Mouse (Mus musculus) ES-E14 (cell line): ENCODE results near the gene Scaf8. TPM values are rescaled to one million over a fixed set of nuclear protein-coding genes. Genes with fewer than 3 reads are reported as not detected.
A peak's percentile ranks its signal among the peaks of the same experiment; 100 is the strongest.
"Not testable (repeated sequence)": the region's sequence is repeated elsewhere in the genome, so short reads cannot be mapped to it uniquely, and the experiment has no call there.

ENCODE experiments used
- DNase-seq: peaks from one replicate; pipeline ENCODE4 v3.0.0-alpha.2; 2013; ENCODE audit warnings: low read depth, low spot score
- H3K27ac ChIP-seq: 2 replicates; pipeline ENCODE4 v1.5.1; 2012; ENCODE audit warnings: low read depth, mild to moderate bottlenecking, low read length, moderate library complexity, mixed read lengths; ENCODE audit not compliant: poor library complexity, insufficient read depth, severe bottlenecking
- H3K36me3 ChIP-seq: 2 replicates; pipeline ENCODE4 v1.6.1; 2012; ENCODE audit warnings: mild to moderate bottlenecking, low read length, moderate library complexity, mixed read lengths; ENCODE audit not compliant: control insufficient read depth, poor library complexity, insufficient read depth, severe bottlenecking
- H3K4me1 ChIP-seq, 2 experiments: fragments of 150-350 bp in 1 of 2; sonication (generic) in 1 of 2; 2 replicates each; pipeline ENCODE4 v1.6.1; 2012; ENCODE audit warnings: low read length in 2 of 2, mild to moderate bottlenecking in 1 of 2, mixed read lengths in 1 of 2; ENCODE audit not compliant: control insufficient read depth in 2 of 2, insufficient read depth in 2 of 2, poor library complexity in 1 of 2
- H3K4me3 ChIP-seq, 2 experiments: fragments of 150-350 bp in 1 of 2; sonication (generic) in 1 of 2; 2 replicates each; pipeline ENCODE4 v1.5.1; 2012; ENCODE audit warnings: low read length in 2 of 2, low read depth in 1 of 2, mild to moderate bottlenecking in 1 of 2, mixed read lengths in 1 of 2; ENCODE audit not compliant: insufficient read depth in 1 of 2, poor library complexity in 1 of 2, severe bottlenecking in 1 of 2
- H3K9ac ChIP-seq: 2 replicates; pipeline ENCODE4 v1.6.1; 2012; ENCODE audit warnings: low read depth, mild to moderate bottlenecking, low read length, mixed read lengths; ENCODE audit not compliant: poor library complexity, insufficient read depth, severe bottlenecking
- H3K9me3 ChIP-seq: fragments of 150-350 bp; sonication (generic); 2 replicates; pipeline ENCODE4 v1.6.1; 2012; ENCODE audit warnings: low read depth, mild to moderate bottlenecking, low read length; ENCODE audit not compliant: control insufficient read depth, insufficient read depth
- CHD2 ChIP-seq: IDR thresholded peaks from 2 replicates; pipeline ENCODE4 v1.6.1; 2014; ENCODE audit warnings: mild to moderate bottlenecking, low read depth, low read length, inconsistent platforms
- HCFC1 ChIP-seq: IDR thresholded peaks from 2 replicates; pipeline ENCODE4 v1.6.1; 2012; ENCODE audit warnings: low read length, inconsistent platforms, borderline replicate concordance; ENCODE audit not compliant: insufficient read depth
- MAFK ChIP-seq: IDR thresholded peaks from 2 replicates; pipeline ENCODE4 v1.6.1; 2014; ENCODE audit warnings: mild to moderate bottlenecking, low read depth, low read length, inconsistent platforms; ENCODE audit not compliant: insufficient read depth
- ZC3H11A ChIP-seq: IDR thresholded peaks from 2 replicates; pipeline ENCODE4 v1.6.1; 2012; ENCODE audit warnings: low read depth, mild to moderate bottlenecking, inconsistent platforms, low read length, borderline replicate concordance
- ZNF384 ChIP-seq: IDR thresholded peaks from 2 replicates; pipeline ENCODE4 v1.6.1; 2012; ENCODE audit warnings: low read depth, low read length, inconsistent platforms
- in situ Hi-C, 2 experiments: fragments of 600-800 bp; cut with MboI; formaldehyde crosslinking; loops; one replicate each; pipeline ENCODE4 v1.15.1; 2025; ENCODE audit warnings: low sequenced_read_pairs in 2 of 2, inconsistent platforms in 1 of 2; ENCODE audit not compliant: unreplicated experiment in 2 of 2
- total RNA-seq: library from RNA; depleted of rRNA; stranded (reverse); fragments of 300-350 nt; gene quantifications from 2 replicates; pipeline ENCODE4 v1.2.3, GENCODE M21; 2012

Scaf8 gene
- total RNA-seq, 1 experiment, result 57.1 TPM

DNA sequence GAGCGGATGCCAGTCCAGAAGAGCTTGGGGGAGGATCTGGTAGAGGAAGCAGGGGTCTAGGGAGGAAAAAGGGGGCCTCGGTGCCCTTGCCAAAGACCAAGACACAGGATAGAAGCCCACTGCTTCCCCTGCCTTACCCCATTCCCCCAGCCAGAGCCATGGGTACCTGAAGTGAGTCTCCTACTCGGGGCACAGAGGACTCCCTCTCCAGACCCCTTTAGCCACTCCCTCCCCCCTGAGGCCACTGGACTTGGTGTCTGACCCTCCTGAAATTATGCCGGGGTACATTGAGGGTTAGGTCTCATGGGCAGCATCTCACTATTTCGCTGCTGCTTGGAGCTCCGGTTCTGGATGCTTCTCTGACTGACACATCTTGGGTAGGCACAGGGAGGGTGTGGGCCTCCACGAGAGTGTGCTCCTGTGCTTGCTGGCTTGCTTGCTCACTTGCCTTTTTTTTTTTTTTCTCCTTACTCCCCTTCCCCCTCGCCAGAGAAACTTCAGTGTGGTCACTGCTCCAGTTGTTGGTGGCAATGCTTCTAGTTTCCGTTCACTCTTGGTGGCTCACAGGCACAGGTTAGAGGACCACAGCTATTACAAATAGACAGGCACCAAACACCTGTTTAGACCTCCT, 32.5 kb upstream of the Scaf8 start:
- H3K4me1 ChIP-seq, H3K36me3 ChIP-seq, in situ Hi-C loops, DNase-seq, H3K9ac ChIP-seq, H3K27ac ChIP-seq, H3K9me3 ChIP-seq, H3K4me3 ChIP-seq: not testable (repeated sequence)

DNA sequence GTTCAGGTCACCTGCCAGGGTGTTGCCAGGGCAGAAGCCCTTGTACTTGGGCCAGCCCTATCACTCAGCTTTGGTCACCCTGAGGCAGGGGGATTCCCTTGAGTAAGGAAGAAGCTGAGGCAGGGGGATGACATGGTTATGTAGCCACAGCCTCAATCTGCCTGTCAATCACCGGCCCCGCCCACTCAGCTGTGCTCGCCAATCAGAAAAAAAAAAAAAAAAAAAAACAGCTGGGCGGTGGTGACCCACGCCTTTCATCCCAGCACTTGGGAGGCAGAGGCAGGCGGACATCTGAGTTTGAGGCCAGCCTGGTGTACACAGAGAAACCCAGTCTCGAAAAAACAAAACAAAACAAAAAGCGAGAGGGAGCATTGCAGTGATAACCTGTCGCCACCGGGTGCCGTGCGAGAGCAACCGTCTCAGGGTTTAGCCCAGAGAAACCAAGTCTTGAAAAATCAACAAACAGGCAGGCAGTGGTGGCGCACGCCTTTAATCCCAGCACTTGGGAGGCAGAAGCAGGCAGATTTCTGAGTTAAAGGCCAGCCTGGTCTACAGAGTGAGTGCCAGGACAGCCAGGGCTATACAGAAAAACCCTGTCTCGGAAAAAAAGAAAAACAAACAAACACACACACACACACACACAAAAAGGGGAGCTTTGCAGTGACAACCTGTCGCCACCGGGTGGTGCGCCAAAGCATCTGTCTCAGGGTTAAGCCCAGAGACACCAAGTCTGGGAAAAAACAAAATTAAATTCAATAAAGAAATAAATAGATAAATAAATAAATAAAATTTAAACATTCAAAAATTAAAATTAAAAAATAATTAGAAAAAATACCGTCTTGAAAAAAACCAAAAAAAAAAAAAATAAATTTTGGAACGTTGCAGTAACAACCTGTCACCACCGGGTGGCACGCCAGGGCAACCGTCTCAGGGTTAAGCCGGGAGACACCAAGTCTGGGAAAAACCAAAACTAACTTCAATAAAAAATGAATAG, 31.7 kb upstream of the Scaf8 start:
- H3K9me3 ChIP-seq, H3K27ac ChIP-seq, H3K9ac ChIP-seq, H3K4me1 ChIP-seq, H3K36me3 ChIP-seq, in situ Hi-C loops, DNase-seq: not testable (repeated sequence)
- TF ChIP-seq ZNF384, result peak; percentile 95
- peak overlapping the region; percentile 35 to 98; a peak in 3 of 4 replicates for H3K4me3 ChIP-seq

DNA sequence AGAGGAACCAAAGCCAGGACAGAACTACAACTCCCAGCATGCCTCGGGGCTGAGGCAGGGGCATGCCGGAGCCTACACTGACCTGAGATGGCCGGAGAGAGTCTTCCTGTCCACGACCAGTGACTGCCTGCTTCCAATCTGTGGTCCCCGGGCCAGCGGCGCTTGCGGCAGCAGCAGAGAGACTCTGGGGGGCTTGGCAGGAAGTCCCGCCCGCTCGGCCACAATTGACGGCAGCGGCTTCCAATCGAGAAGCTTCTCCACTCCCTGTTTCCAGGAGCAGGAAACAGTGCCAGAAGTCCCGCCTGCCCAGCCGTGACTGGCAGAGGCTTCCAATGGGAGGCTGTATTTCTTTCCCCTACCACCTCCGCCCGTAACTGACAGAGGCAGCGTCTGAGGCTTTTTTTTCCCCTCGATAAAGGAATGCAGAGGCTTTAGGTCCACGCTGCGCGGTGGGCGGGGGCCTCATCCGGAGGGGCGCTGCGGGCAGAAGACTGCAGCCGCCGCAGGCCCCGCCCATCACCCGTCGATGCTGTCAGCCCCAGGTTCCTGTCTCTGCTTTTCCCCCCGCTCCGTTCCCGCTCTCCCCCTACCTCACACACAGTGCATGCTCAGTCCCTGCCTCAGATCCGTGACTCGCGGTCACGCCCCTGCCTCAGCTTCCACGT, 30.8 kb upstream of the Scaf8 start:
- in situ Hi-C loops, result no loop called here
- Histone ChIP-seq H3K4me1 (0 out of 4 replicates have a peak, but pooled peaks cover 0 to under 1% of the 10 kb centered on the region in 2 experiments), H3K36me3 (no peaks in the 10 kb centered on the region), H3K9me3 (no peaks in the 10 kb centered on the region), H3K9ac (peak overlapping the region; percentile 76), H3K4me3 (peak overlapping the region; percentile 92 to 98), H3K27ac (peak overlapping the region; percentile 91)
- TF ChIP-seq ZNF384 (no peak), HCFC1 (peak; percentile 87), ZC3H11A (no peak)
- DNase-seq, result peak; percentile 98

DNA sequence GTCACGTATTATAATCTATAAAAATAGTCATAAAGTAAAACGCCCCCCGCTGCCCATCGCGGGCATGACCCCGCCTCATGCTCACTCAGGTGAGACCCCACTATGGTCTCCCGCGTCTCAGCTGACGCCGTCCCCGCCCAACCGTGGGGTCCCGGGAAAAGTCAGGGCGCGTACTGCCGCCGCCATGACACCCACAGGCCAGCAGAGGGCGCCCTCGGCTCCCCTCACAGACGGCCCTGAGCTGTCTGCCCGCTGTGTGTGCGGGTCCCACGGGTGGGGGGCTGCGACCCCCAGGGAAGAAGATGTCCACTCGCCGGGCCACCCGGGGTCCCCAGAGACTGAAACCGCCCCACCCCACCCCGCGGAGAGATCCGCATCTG, 30.2 kb upstream of the Scaf8 start:
- peak overlapping the region; percentile 76; the same call in 1 of the 2 replicates for H3K9ac ChIP-seq
- H3K27ac ChIP-seq, result no peak overlapping the region
- DNase-seq, result no peak
- no peak for TF ChIP-seq HCFC1
- TF ChIP-seq ZC3H11A, result no peak
- TF ChIP-seq CHD2, result no peak
- no peak for TF ChIP-seq MAFK
- no peak for TF ChIP-seq ZNF384
- no peaks in the 10 kb centered on the region for H3K9me3 ChIP-seq
- peak overlapping the region; percentile 92 to 98 for H3K4me3 ChIP-seq
- no peaks in the 10 kb centered on the region for H3K36me3 ChIP-seq
- in situ Hi-C loops, result no loop called here
- H3K4me1 ChIP-seq, result no peaks in the 10 kb centered on the region

DNA sequence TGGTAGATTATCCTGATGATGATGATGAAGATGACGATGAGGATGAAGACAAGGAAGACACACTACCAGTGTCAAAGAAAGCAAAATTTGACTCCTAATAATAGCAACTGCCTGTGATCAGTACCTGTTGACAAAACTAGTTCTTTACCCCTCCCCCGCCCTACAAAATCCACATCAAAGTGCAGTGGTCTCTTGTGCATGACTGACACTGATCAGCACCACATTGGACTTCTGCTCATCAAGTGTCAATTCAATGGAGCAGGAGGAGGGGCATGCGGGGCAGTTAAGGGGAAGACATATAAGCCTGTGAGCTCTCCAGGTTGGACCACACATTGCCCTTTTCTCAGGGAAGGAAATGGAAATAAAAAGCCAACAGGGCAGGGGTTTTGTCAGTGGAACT, 29.6 kb upstream of the Scaf8 start:
- Histone ChIP-seq H3K4me3 (peak overlapping the region; percentile 92 to 98; a peak in 3 of 4 replicates), H3K36me3 (no peaks in the 10 kb centered on the region), H3K9ac (peak overlapping the region; percentile 76; the same call in 1 of the 2 replicates), H3K27ac (no peak overlapping the region), H3K4me1 (no peaks in the 10 kb centered on the region), H3K9me3 (no peaks in the 10 kb centered on the region)
- TF ChIP-seq MAFK (no peak), ZNF384 (no peak), ZC3H11A (no peak), HCFC1 (no peak), CHD2 (no peak)
- in situ Hi-C loops, result no loop called here
- no peak for DNase-seq
